Mouse (Mus musculus) forebrain, embryonic 16.5 days (tissue): ENCODE results near the gene Mmp9. TPM values are rescaled to one million over a fixed set of nuclear protein-coding genes. Genes with fewer than 3 reads are reported as not detected.

Experiments used
- ATAC-seq: fragments of 200-750 bp; cut with Nextera tagmentation; 2 replicates; pipeline ENCODE4 v1.8.0; 2017; ENCODE audit warnings: mild to moderate bottlenecking, moderate library complexity
- H3K27ac ChIP-seq: fragments of 300-500 bp; sonication (generic); 2 replicates; pipeline ENCODE4 v1.5.1; 2014; ENCODE audit warnings: low read length, control low read depth
- H3K27me3 ChIP-seq: fragments of 300-500 bp; sonication (generic); replicated peaks from 2 replicates; pipeline ENCODE4 v1.6.1; 2014; ENCODE audit warnings: low read length; ENCODE audit not compliant: control insufficient read depth, insufficient read depth
- H3K36me3 ChIP-seq: fragments of 300-500 bp; sonication (generic); 2 replicates; pipeline ENCODE4 v1.6.1; 2014; ENCODE audit not compliant: control insufficient read depth, insufficient read depth
- H3K4me1 ChIP-seq: fragments of 300-500 bp; sonication (generic); replicated peaks from 2 replicates; pipeline ENCODE4 v1.6.1; 2014; ENCODE audit warnings: low read length; ENCODE audit not compliant: control insufficient read depth, insufficient read depth
- H3K4me2 ChIP-seq: fragments of 300-500 bp; sonication (generic); 2 replicates; pipeline ENCODE4 v1.6.1; 2014; ENCODE audit warnings: mild to moderate bottlenecking, low read length, control low read depth
- H3K4me3 ChIP-seq: fragments of 300-500 bp; sonication (generic); replicated peaks from 2 replicates; pipeline ENCODE4 v1.5.1; 2014; ENCODE audit warnings: mild to moderate bottlenecking, low read length, control low read depth
- H3K9ac ChIP-seq: fragments of 300-500 bp; sonication (generic); replicated peaks from 2 replicates; pipeline ENCODE4 v1.6.1; 2014; ENCODE audit warnings: low read depth, low read length, control low read depth
- H3K9me3 ChIP-seq: fragments of 300-500 bp; sonication (generic); 2 replicates; pipeline ENCODE4 v1.6.1; 2016; ENCODE audit warnings: low read length; ENCODE audit not compliant: control insufficient read depth
- WGBS: fragments of 180-500 bp; shearing (Covaris S2); extraction: QIAGEN DNeasy Blood & Tissue Kit; methylation state at CpG from one replicate; pipeline ENCODE4 v1.1.7; 2014; 5-methylcytosine and 5-hydroxymethylcytosine counted together
- polyA plus RNA-seq: library from polyadenylated mRNA; unstranded; fragments of >200 nt; fragmentation: Nextera tagmentation; extraction: Ambion mirVana; gene quantifications from 2 replicates; pipeline ENCODE4 v1.2.1, GENCODE M21; 2015

The Mmp9 gene
- 16.9 and 20.6 TPM in 2 replicates for polyA plus RNA-seq

GRCm38 (mm10) chr2:164940140-164940830 lies at the start of gene Mmp9:
TSS of gene Mmp9 (plus strand) at chr2:164940780.
- Histone ChIP-seq H3K27ac (no peak within 1 kb of the TSS), H3K9me3 (no peaks in the 10 kb centered on the region), H3K36me3 (no peaks in the 10 kb centered on the region), H3K4me1 (peaks cover 23% of the 10 kb centered on the region), H3K27me3 (0 out of 2 replicates have a peak, but pooled peaks cover 6% of the 10 kb centered on the region), H3K9ac (no peak within 1 kb of the TSS), H3K4me3 (no peak within 1 kb of the TSS), H3K4me2 (0 out of 2 replicates have a peak within 1 kb of the TSS, but pooled peaks have one; percentile 79)
- no peak for ATAC-seq
- WGBS = 21% methylated on average over 10 of the region's 10 CpGs

- WGBS = 85% methylated on average over 13 of the region's 13 CpGs
- ATAC-seq = no peak
- H3K27ac ChIP-seq = no peak overlapping the region
These were observed 49.3 kb upstream of the Mmp9 start for GRCm38 (mm10) chr2:164891056-164891834.

GRCm38 (mm10) chr2:164891908-164892695 lies 48.5 kb upstream of the Mmp9 start:
- no peak for ATAC-seq
- Histone ChIP-seq H3K27ac (no peak overlapping the region), H3K9ac (no peak overlapping the region), H3K27me3 (no peaks in the 10 kb centered on the region), H3K9me3 (no peaks in the 10 kb centered on the region), H3K4me2 (no peak overlapping the region), H3K4me1 (no peaks in the 10 kb centered on the region), H3K36me3 (peaks cover 67% of the 10 kb centered on the region), H3K4me3 (no peak overlapping the region)
- WGBS = 66% methylated on average over 15 of the region's 15 CpGs

More at GRCm38 (mm10) chr2:164891056-164891834, 49.3 kb upstream of the Mmp9 start:
- Histone ChIP-seq H3K36me3 (peaks cover 70% of the 10 kb centered on the region), H3K27me3 (no peaks in the 10 kb centered on the region), H3K4me1 (peaks cover 1% of the 10 kb centered on the region; the same call in 1 of the 2 replicates), H3K9ac (no peak overlapping the region), H3K4me2 (no peak overlapping the region), H3K4me3 (no peak overlapping the region), H3K9me3 (no peaks in the 10 kb centered on the region)

GRCm38 (mm10) chr2:164892696-164893216 lies 47.8 kb upstream of the Mmp9 start:
- no peak overlapping the region for H3K9ac ChIP-seq
- ATAC-seq = no peak
- no peaks in the 10 kb centered on the region for H3K4me1 ChIP-seq
- WGBS = 90% methylated on average over 6 of the region's 6 CpGs
- H3K27me3 ChIP-seq = no peaks in the 10 kb centered on the region
- peaks cover 69% of the 10 kb centered on the region for H3K36me3 ChIP-seq
- H3K27ac ChIP-seq = no peak overlapping the region
- H3K9me3 ChIP-seq = no peaks in the 10 kb centered on the region
- H3K4me2 ChIP-seq = no peak overlapping the region
- no peak overlapping the region for H3K4me3 ChIP-seq

- H3K4me1 ChIP-seq = no peaks in the 10 kb centered on the region
- WGBS = 53% methylated on average over 5 of the region's 5 CpGs
- no peaks in the 10 kb centered on the region for H3K9me3 ChIP-seq
- no peak overlapping the region for H3K9ac ChIP-seq
- peaks cover 75% of the 10 kb centered on the region for H3K36me3 ChIP-seq
- ATAC-seq = no peak
- H3K4me2 ChIP-seq = no peak overlapping the region
- H3K4me3 ChIP-seq = no peak overlapping the region
- no peak overlapping the region for H3K27ac ChIP-seq
- H3K27me3 ChIP-seq = no peaks in the 10 kb centered on the region
These were observed 46.5 kb upstream of the Mmp9 start for GRCm38 (mm10) chr2:164894048-164894447.

- 65% methylated on average over 1 of the region's 1 CpGs for WGBS
- H3K36me3 ChIP-seq = peaks cover 74% of the 10 kb centered on the region
- no peak overlapping the region for H3K9ac ChIP-seq
- H3K4me1 ChIP-seq = no peaks in the 10 kb centered on the region
- H3K9me3 ChIP-seq = no peaks in the 10 kb centered on the region
- ATAC-seq = no peak
- no peak overlapping the region for H3K4me3 ChIP-seq
- H3K27ac ChIP-seq = no peak overlapping the region
- no peak overlapping the region for H3K4me2 ChIP-seq
- no peaks in the 10 kb centered on the region for H3K27me3 ChIP-seq
These were observed 45.9 kb upstream of the Mmp9 start for GRCm38 (mm10) chr2:164894644-164895043.

- Histone ChIP-seq H3K27ac (no peak overlapping the region), H3K4me1 (no peaks in the 10 kb centered on the region), H3K4me3 (no peak overlapping the region), H3K4me2 (no peak overlapping the region), H3K36me3 (peaks cover 80% of the 10 kb centered on the region), H3K9ac (no peak overlapping the region), H3K9me3 (no peaks in the 10 kb centered on the region), H3K27me3 (no peaks in the 10 kb centered on the region)
- 92% methylated on average over 6 of the region's 6 CpGs for WGBS
- no peak for ATAC-seq
These were observed 44.7 kb upstream of the Mmp9 start for GRCm38 (mm10) chr2:164895885-164896284.

GRCm38 (mm10) chr2:164898008-164898407 lies 42.6 kb upstream of the Mmp9 start:
- Histone ChIP-seq H3K36me3 (peaks cover 71% of the 10 kb centered on the region), H3K9ac (no peak overlapping the region), H3K4me3 (no peak overlapping the region), H3K27ac (no peak overlapping the region), H3K4me2 (no peak overlapping the region), H3K9me3 (no peaks in the 10 kb centered on the region), H3K4me1 (no peaks in the 10 kb centered on the region), H3K27me3 (no peaks in the 10 kb centered on the region)
- 94% methylated on average over 7 of the region's 7 CpGs for WGBS
- ATAC-seq = no peak

GRCm38 (mm10) chr2:164899034-164899433 lies 41.5 kb upstream of the Mmp9 start:
- Histone ChIP-seq H3K9ac (no peak overlapping the region), H3K27me3 (no peaks in the 10 kb centered on the region), H3K27ac (no peak overlapping the region), H3K4me3 (no peak overlapping the region), H3K4me1 (no peaks in the 10 kb centered on the region), H3K36me3 (peaks cover 61% of the 10 kb centered on the region), H3K9me3 (no peaks in the 10 kb centered on the region), H3K4me2 (no peak overlapping the region)
- no peak for ATAC-seq
- 94% methylated on average over 15 of the region's 15 CpGs for WGBS
